Mouse (Mus musculus) intestine, embryonic 14.5 days (tissue): ENCODE data around the gene Cab39l. TPM values are rescaled to one million over a fixed set of nuclear protein-coding genes. Genes with fewer than 3 reads are reported as not detected.
"Not testable (repeated sequence)": the region's sequence is repeated elsewhere in the genome, so short reads cannot be mapped to it uniquely, and the experiment has no call there.

Source experiments
- ATAC-seq: fragments of 200-750 bp; cut with Nextera tagmentation; replicated peaks from 2 replicates; pipeline ENCODE4 v1.8.0; 2017; ENCODE audit warnings: low read depth, moderate number of reproducible peaks, moderate TSS enrichment, moderate library complexity; ENCODE audit not compliant: low FRiP score, low TSS enrichment
- DNase-seq: peaks from one replicate; pipeline ENCODE4 v3.0.0-alpha.2; 2018; ENCODE audit warnings: low spot score
- H3K27ac ChIP-seq: fragments of 300-500 bp; sonication (generic); 2 replicates; pipeline ENCODE4 v1.5.1; 2014; ENCODE audit warnings: low read depth, mild to moderate bottlenecking, control low read depth
- H3K27me3 ChIP-seq: fragments of 300-500 bp; sonication (generic); replicated peaks from 2 replicates; pipeline ENCODE4 v1.6.1; 2014; ENCODE audit warnings: low read length, control low read depth; ENCODE audit not compliant: control insufficient read depth, insufficient read depth
- H3K36me3 ChIP-seq: fragments of 300-500 bp; sonication (generic); 2 replicates; pipeline ENCODE4 v1.6.1; 2014; ENCODE audit warnings: low read length, control low read depth; ENCODE audit not compliant: control insufficient read depth, insufficient read depth
- H3K4me1 ChIP-seq: fragments of 300-500 bp; sonication (generic); replicated peaks from 2 replicates; pipeline ENCODE4 v1.6.1; 2014; ENCODE audit warnings: low read length, control low read depth, mixed read lengths; ENCODE audit not compliant: control insufficient read depth, insufficient read depth
- H3K4me2 ChIP-seq: fragments of 300-500 bp; sonication (generic); 2 replicates; pipeline ENCODE4 v1.6.1; 2014; ENCODE audit warnings: low read length
- H3K4me3 ChIP-seq: fragments of 300-500 bp; sonication (generic); 2 replicates; pipeline ENCODE4 v1.5.1; 2014; ENCODE audit warnings: low read depth, low read length, control low read depth, mixed read lengths
- H3K9ac ChIP-seq: fragments of 300-500 bp; sonication (generic); 2 replicates; pipeline ENCODE4 v1.6.1; 2014; ENCODE audit warnings: mild to moderate bottlenecking, low read length
- H3K9me3 ChIP-seq: fragments of 300-500 bp; sonication (generic); 2 replicates; pipeline ENCODE4 v1.6.1; 2016; ENCODE audit warnings: low read length, control low read depth; ENCODE audit not compliant: control insufficient read depth
- WGBS: fragments of 180-500 bp; shearing (Covaris S2); extraction: QIAGEN DNeasy Blood & Tissue Kit; methylation state at CpG from one replicate; pipeline ENCODE4 v1.1.7; 2014; 5-methylcytosine and 5-hydroxymethylcytosine counted together
- polyA plus RNA-seq: library from polyadenylated mRNA; unstranded; fragments of >200 nt; fragmentation: Nextera tagmentation; extraction: Ambion mirVana; gene quantifications from 2 replicates; pipeline ENCODE4 v1.2.1, GENCODE M21; 2014

The Cab39l gene
- polyA plus RNA-seq, 1 experiment from 2014 or later, result 36.2 TPM

GRCm38 (mm10) chr14:59597398-59598259 lies 156.9 kb downstream of the Cab39l start, which contains the start of gene Cdadc1:
Gene Cdadc1, minus strand, starts transcription at chr14:59597959.
- peaks cover 23% of the 10 kb centered on the region for H3K36me3 ChIP-seq
- H3K4me1 ChIP-seq, result peaks cover 8% of the 10 kb centered on the region
- peak within 1 kb of the TSS; percentile 57 for H3K4me2 ChIP-seq
- DNase-seq (peak; percentile 100), ATAC-seq (peak; percentile 90)
- no peaks in the 10 kb centered on the region for H3K27me3 ChIP-seq
- H3K9ac ChIP-seq, result peak within 1 kb of the TSS; percentile 64
- under 1% methylated on average over 43 of the region's 48 CpGs for WGBS
- H3K27ac ChIP-seq, result peak within 1 kb of the TSS; percentile 4; the same call in 1 of the 2 replicates
- no peaks in the 10 kb centered on the region for H3K9me3 ChIP-seq
- peak within 1 kb of the TSS; percentile 71 for H3K4me3 ChIP-seq

DNA sequence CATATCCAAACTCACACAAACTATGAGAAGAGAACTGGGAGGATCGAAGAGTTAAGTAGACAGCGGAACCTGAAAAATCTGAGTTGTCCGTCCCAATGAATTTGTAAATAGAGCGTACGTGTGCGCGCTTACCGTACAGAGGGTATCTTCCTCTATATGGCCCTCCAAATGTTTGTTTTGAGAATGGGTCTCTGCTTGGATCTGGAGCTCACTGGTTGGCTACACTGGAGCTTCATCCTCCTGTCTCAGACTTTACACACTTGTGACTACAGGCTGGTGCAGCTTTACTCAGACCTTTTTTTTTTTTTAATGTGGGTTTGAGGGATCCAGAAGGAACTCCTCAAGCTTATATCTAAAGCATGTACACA lies 157.5 kb downstream of the Cab39l start:
- Histone ChIP-seq H3K27me3 (no peaks in the 10 kb centered on the region), H3K4me1 (peaks cover 8% of the 10 kb centered on the region), H3K27ac (peak overlapping the region; percentile 4; the same call in 1 of the 2 replicates), H3K9ac (peak overlapping the region; percentile 64), H3K36me3 (peaks cover 19% of the 10 kb centered on the region), H3K4me3 (peak overlapping the region; percentile 71), H3K9me3 (no peaks in the 10 kb centered on the region), H3K4me2 (peak overlapping the region; percentile 57)
- ATAC-seq (peak; percentile 33), DNase-seq (no peak)
- WGBS, result under 1% methylated on average over 8 of the region's 8 CpGs

DNA sequence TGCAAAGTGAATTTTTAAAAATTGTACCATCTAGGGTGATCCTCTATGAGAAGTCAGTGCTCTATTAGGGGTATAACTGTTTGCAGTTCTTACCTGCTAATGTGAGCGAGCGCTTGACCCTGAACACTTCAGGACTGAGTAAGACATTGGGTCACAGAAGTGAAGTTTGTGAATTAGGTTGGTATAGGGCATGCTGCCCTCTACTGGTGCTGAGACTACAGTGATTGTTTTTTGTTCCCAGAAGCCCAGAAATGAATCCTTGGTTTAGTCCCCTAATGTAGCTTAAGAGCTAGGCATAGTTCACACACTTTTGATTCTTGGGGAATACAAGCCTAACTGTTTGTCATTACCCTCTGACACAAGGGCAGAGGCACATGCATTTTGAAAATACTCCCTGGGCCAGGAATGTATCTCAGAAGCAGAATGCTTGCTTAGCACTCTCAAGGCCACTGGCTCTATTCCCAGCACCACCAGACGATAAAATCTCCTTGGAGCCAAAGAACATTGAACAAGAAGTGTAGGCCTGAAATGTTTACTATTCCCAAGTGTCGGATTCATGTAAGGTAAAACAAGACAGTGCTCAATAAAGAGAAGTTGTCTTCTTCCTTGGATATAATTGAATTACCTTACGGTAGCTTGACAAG lies 163.4 kb downstream of the Cab39l start:
- no peak overlapping the region for H3K4me2 ChIP-seq
- WGBS, result 63% methylated on average over 5 of the region's 5 CpGs
- H3K9ac ChIP-seq, result no peak overlapping the region
- no peaks in the 10 kb centered on the region for H3K27me3 ChIP-seq
- H3K9me3 ChIP-seq, result no peaks in the 10 kb centered on the region
- DNase-seq, result no peak
- H3K4me3 ChIP-seq, result no peak overlapping the region
- H3K27ac ChIP-seq, result no peak overlapping the region
- no peaks in the 10 kb centered on the region for H3K4me1 ChIP-seq
- no peak for ATAC-seq
- H3K36me3 ChIP-seq, result no peaks in the 10 kb centered on the region

- Histone ChIP-seq H3K27me3 (no peaks in the 10 kb centered on the region), H3K36me3 (no peaks in the 10 kb centered on the region), H3K27ac (no peak overlapping the region), H3K9me3 (no peaks in the 10 kb centered on the region), H3K4me3 (no peak overlapping the region), H3K9ac (no peak overlapping the region), H3K4me2 (no peak overlapping the region), H3K4me1 (no peaks in the 10 kb centered on the region)
- ATAC-seq, result peak; percentile 68; the same call in 1 of the 2 replicates
- 24% methylated on average over 5 of the region's 5 CpGs for WGBS
- DNase-seq, result peak; percentile 90
Observed at GRCm38 (mm10) chr14:59605671-59606353, 165.0 kb downstream of the Cab39l start.

DNA sequence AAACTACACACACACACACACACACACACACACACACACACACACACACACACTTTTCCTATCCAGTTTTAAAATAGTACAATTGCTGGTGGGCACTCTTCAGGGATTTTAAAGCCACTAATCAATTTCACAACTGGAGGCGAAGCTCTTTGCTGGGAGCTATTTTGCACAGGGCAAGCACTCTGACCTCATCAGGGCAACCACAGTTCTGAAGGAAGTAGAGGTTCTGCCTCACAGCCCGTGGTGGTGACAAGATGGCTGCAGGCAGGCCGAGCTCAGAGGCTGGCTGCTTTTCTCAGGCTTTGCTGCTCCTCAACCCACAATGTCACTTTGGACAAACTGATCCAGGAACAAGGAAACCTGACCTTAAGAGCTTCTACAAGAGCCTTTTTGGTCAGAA lies 166.2 kb downstream of the Cab39l start:
- no peak for DNase-seq
- H3K4me2 ChIP-seq, result no peak overlapping the region

GRCm38 (mm10) chr14:59612920-59613625 lies 172.3 kb downstream of the Cab39l start:
- Histone ChIP-seq H3K4me1 (0 out of 2 replicates have a peak, but pooled peaks cover 2% of the 10 kb centered on the region), H3K27ac (no peak overlapping the region), H3K4me2 (no peak overlapping the region), H3K9me3 (no peaks in the 10 kb centered on the region), H3K9ac (no peak overlapping the region), H3K36me3 (no peaks in the 10 kb centered on the region), H3K4me3 (no peak overlapping the region), H3K27me3 (no peaks in the 10 kb centered on the region)
- DNase-seq, result peak; percentile 77
- WGBS, result 50% methylated on average over 14 of the region's 14 CpGs
- ATAC-seq, result no peak

More for the DNA sequence above, 166.2 kb downstream of the Cab39l start:
- Histone ChIP-seq H3K4me3 (no peak overlapping the region), H3K4me1 (no peaks in the 10 kb centered on the region), H3K27ac (no peak overlapping the region), H3K27me3 (no peaks in the 10 kb centered on the region), H3K36me3 (no peaks in the 10 kb centered on the region), H3K9me3 (no peaks in the 10 kb centered on the region), H3K9ac (no peak overlapping the region)
- no peak for ATAC-seq
- WGBS, result 56% methylated on average over 3 of the region's 3 CpGs

GRCm38 (mm10) chr14:59614149-59614548 lies 173.4 kb downstream of the Cab39l start:
- not testable (repeated sequence) for H3K4me2 ChIP-seq, H3K4me1 ChIP-seq, DNase-seq, H3K27ac ChIP-seq, H3K36me3 ChIP-seq, H3K9ac ChIP-seq, H3K9me3 ChIP-seq, H3K4me3 ChIP-seq, H3K27me3 ChIP-seq, ATAC-seq
- 84% methylated on average over 3 of the region's 3 CpGs for WGBS

GRCm38 (mm10) chr14:59616802-59617201 lies 176.0 kb downstream of the Cab39l start:
- 53% methylated on average over 7 of the region's 7 CpGs for WGBS
- no peaks in the 10 kb centered on the region for H3K27me3 ChIP-seq
- ATAC-seq (no peak), DNase-seq (no peak)
- H3K4me3 ChIP-seq, result no peak overlapping the region
- 0 out of 2 replicates have a peak, but pooled peaks cover 2% of the 10 kb centered on the region for H3K4me1 ChIP-seq
- no peak overlapping the region for H3K27ac ChIP-seq
- no peaks in the 10 kb centered on the region for H3K36me3 ChIP-seq
- H3K9ac ChIP-seq, result no peak overlapping the region
- no peak overlapping the region for H3K4me2 ChIP-seq
- no peaks in the 10 kb centered on the region for H3K9me3 ChIP-seq
